Mouse (Mus musculus): ENCODE results near the gene 2410015M20Rik.

DNA sequence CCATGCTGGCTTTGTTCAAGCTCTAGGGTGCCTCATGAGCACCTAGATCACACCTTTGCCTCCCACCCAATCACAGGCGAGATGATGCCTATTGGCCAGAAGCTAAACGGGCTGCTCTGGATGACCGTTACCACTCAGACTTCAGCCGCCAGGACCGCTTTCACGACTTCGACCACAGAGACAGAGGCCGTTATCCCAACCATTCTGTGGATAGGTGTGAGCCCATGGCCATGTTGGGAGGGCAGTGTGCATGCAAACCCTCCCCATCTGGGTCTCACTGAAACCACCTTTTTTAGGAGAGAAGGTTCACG is 5.5 kb downstream of the 2410015M20Rik start:
- TF ChIP-seq CTCF (IDR thresholded peaks at IDR 0.05; ENCODE audit: low read depth) (no peak), EP300 (IDR thresholded peaks at IDR 0.05; ENCODE audit: low read depth) (no peak)
